Mouse (Mus musculus) adrenal gland, postnatal 25 days (tissue): Measurements from ENCODE around the gene Pcdh9. TPM values are rescaled to one million over a fixed set of nuclear protein-coding genes. Genes with fewer than 3 reads are reported as not detected.

Experiments used
- DNase-seq: peaks from one replicate; pipeline ENCODE4 v3.0.0; 2021; ENCODE audit warnings: mixed read lengths
- total RNA-seq: library from RNA; stranded (reverse); gene quantifications from 2 replicates; pipeline ENCODE4 v1.2.3, GENCODE M21; 2021

Gene Pcdh9
- total RNA-seq, 1 experiment from 2014 or later: 2.2 TPM

GRCm38 (mm10) chr14:93376159-93376558 is 514.3 kb downstream of the Pcdh9 start:
- no peak for DNase-seq

GRCm38 (mm10) chr14:93374181-93374580 is 516.3 kb downstream of the Pcdh9 start:
- no peak for DNase-seq

GRCm38 (mm10) chr14:93354150-93354549 is 536.3 kb downstream of the Pcdh9 start:
- DNase-seq: no peak

- DNase-seq: peak; percentile 13
Observed at GRCm38 (mm10) chr14:93350906-93351305, 539.6 kb downstream of the Pcdh9 start.

GRCm38 (mm10) chr14:93349166-93349565 is 541.3 kb downstream of the Pcdh9 start:
- DNase-seq: no peak

GRCm38 (mm10) chr14:93347031-93347430 is 543.4 kb downstream of the Pcdh9 start:
- DNase-seq: no peak

- peak; percentile 5 for DNase-seq
Observed at GRCm38 (mm10) chr14:93342781-93343180, 547.7 kb downstream of the Pcdh9 start.

GRCm38 (mm10) chr14:93341390-93341789 is 549.1 kb downstream of the Pcdh9 start:
- DNase-seq: no peak

GRCm38 (mm10) chr14:93329247-93329646 is 561.2 kb downstream of the Pcdh9 start:
- no peak for DNase-seq

- no peak for DNase-seq
Observed at GRCm38 (mm10) chr14:93317393-93317792, 573.1 kb downstream of the Pcdh9 start.

- no peak for DNase-seq
Observed at GRCm38 (mm10) chr14:93288361-93288760, 602.1 kb downstream of the Pcdh9 start.

- DNase-seq: no peak
Observed at GRCm38 (mm10) chr14:93287642-93288041, 602.8 kb downstream of the Pcdh9 start.

- DNase-seq: no peak
Observed at GRCm38 (mm10) chr14:93285136-93285535, 605.3 kb downstream of the Pcdh9 start.

GRCm38 (mm10) chr14:93284009-93284408 is 606.5 kb downstream of the Pcdh9 start:
- DNase-seq: no peak

GRCm38 (mm10) chr14:93275661-93276060 is 614.8 kb downstream of the Pcdh9 start:
- DNase-seq: no peak

GRCm38 (mm10) chr14:93274767-93275166 is 615.7 kb downstream of the Pcdh9 start:
- DNase-seq: no peak

- DNase-seq: no peak
Observed at GRCm38 (mm10) chr14:93253411-93253810, 637.1 kb downstream of the Pcdh9 start.

- DNase-seq: no peak
Observed at GRCm38 (mm10) chr14:93240263-93240662, 650.2 kb downstream of the Pcdh9 start.

- DNase-seq: no peak
Observed at GRCm38 (mm10) chr14:93234333-93234732, 656.1 kb downstream of the Pcdh9 start.

- no peak for DNase-seq
Observed at GRCm38 (mm10) chr14:93233599-93233998, 656.9 kb downstream of the Pcdh9 start.

GRCm38 (mm10) chr14:93214846-93215245 is 675.6 kb downstream of the Pcdh9 start:
- DNase-seq: peak; percentile 58

GRCm38 (mm10) chr14:93199791-93200190 is 690.7 kb downstream of the Pcdh9 start:
- DNase-seq: no peak

- no peak for DNase-seq
Observed at GRCm38 (mm10) chr14:93182606-93183491, 707.6 kb downstream of the Pcdh9 start.

GRCm38 (mm10) chr14:93169201-93169600 is 721.3 kb downstream of the Pcdh9 start:
- no peak for DNase-seq
